Mouse (Mus musculus): Measurements from ENCODE around the gene Gucd1. TPM values are rescaled to one million over a fixed set of nuclear protein-coding genes. Genes with fewer than 3 reads are reported as not detected.

The Gucd1 gene
- total RNA-seq, 2 experiments from 2014 or later, result 15.4 to 20.1 TPM

GRCm38 (mm10) chr10:75481703-75482102, 36.1 kb downstream of the Gucd1 start:
- no peak for ATAC-seq (replicated peaks; ENCODE audit: poor library complexity, severe bottlenecking)

GRCm38 (mm10) chr10:75479955-75480354, 37.8 kb downstream of the Gucd1 start:
- no peak for ATAC-seq (replicated peaks; ENCODE audit: poor library complexity, severe bottlenecking)

GRCm38 (mm10) chr10:75477034-75477433, 40.7 kb downstream of the Gucd1 start:
- ATAC-seq (replicated peaks; ENCODE audit: poor library complexity, severe bottlenecking), result no peak

- peak; percentile 50 for ATAC-seq (replicated peaks; ENCODE audit: poor library complexity, severe bottlenecking)
These were observed 42.5 kb downstream of the Gucd1 start for GRCm38 (mm10) chr10:75475139-75475850.

- ATAC-seq (replicated peaks; ENCODE audit: poor library complexity, severe bottlenecking), result no peak
These were observed 43.2 kb downstream of the Gucd1 start for GRCm38 (mm10) chr10:75474571-75474970.

- peak; percentile 98 for ATAC-seq (replicated peaks; ENCODE audit: poor library complexity, severe bottlenecking)
These were observed 44.4 kb downstream of the Gucd1 start for GRCm38 (mm10) chr10:75473411-75473810.

GRCm38 (mm10) chr10:75465781-75466550, 51.8 kb downstream of the Gucd1 start:
- no peak for ATAC-seq (replicated peaks; ENCODE audit: poor library complexity, severe bottlenecking)

GRCm38 (mm10) chr10:75462728-75463127, 55.0 kb downstream of the Gucd1 start:
- ATAC-seq (replicated peaks; ENCODE audit: poor library complexity, severe bottlenecking), result no peak

GRCm38 (mm10) chr10:75458329-75458728, 59.4 kb downstream of the Gucd1 start:
- no peak for ATAC-seq (replicated peaks; ENCODE audit: poor library complexity, severe bottlenecking)

GRCm38 (mm10) chr10:75457852-75458251, 59.9 kb downstream of the Gucd1 start:
- no peak for ATAC-seq (replicated peaks; ENCODE audit: poor library complexity, severe bottlenecking)

- peak; percentile 62 for ATAC-seq (replicated peaks; ENCODE audit: poor library complexity, severe bottlenecking)
These were observed 61.5 kb downstream of the Gucd1 start for GRCm38 (mm10) chr10:75456061-75456831.

GRCm38 (mm10) chr10:75451036-75451786, 66.6 kb downstream of the Gucd1 start:
- no peak for ATAC-seq (replicated peaks; ENCODE audit: poor library complexity, severe bottlenecking)

- no peak for ATAC-seq (replicated peaks; ENCODE audit: poor library complexity, severe bottlenecking)
These were observed 67.4 kb downstream of the Gucd1 start for GRCm38 (mm10) chr10:75450331-75450730.

GRCm38 (mm10) chr10:75448806-75449420, 68.9 kb downstream of the Gucd1 start:
- ATAC-seq (replicated peaks; ENCODE audit: poor library complexity, severe bottlenecking), result no peak

- ATAC-seq (replicated peaks; ENCODE audit: poor library complexity, severe bottlenecking), result no peak
These were observed 70.3 kb downstream of the Gucd1 start for GRCm38 (mm10) chr10:75447489-75447888.

- ATAC-seq (replicated peaks; ENCODE audit: poor library complexity, severe bottlenecking), result no peak
These were observed 71.2 kb downstream of the Gucd1 start for GRCm38 (mm10) chr10:75446501-75447083.

GRCm38 (mm10) chr10:75445030-75445429, 72.7 kb downstream of the Gucd1 start:
- ATAC-seq (replicated peaks; ENCODE audit: poor library complexity, severe bottlenecking), result no peak

GRCm38 (mm10) chr10:75444111-75444826, 73.5 kb downstream of the Gucd1 start:
- no peak for ATAC-seq (replicated peaks; ENCODE audit: poor library complexity, severe bottlenecking)

- ATAC-seq (replicated peaks; ENCODE audit: poor library complexity, severe bottlenecking), result no peak
These were observed 74.8 kb downstream of the Gucd1 start for GRCm38 (mm10) chr10:75443017-75443416.
